Mouse (Mus musculus): ENCODE results near the gene Cacna1c.

GRCm38 (mm10) chr6:118941036-118941435, 255.2 kb downstream of the Cacna1c start:
- TF ChIP-seq CHD2 (IDR thresholded peaks at IDR 0.05; ENCODE audit: low read depth, low read length) = no peak
- TF ChIP-seq ZC3H11A (IDR thresholded peaks at IDR 0.05; ENCODE audit: borderline replicate concordance, low read depth, low read length) = no peak
